Mouse (Mus musculus) ovary, postnatal 14 days (tissue): ENCODE results near the gene Olfr1489.
"Not testable (repeated sequence)": the region's sequence is repeated elsewhere in the genome, so short reads cannot be mapped to it uniquely, and the experiment has no call there.

Experiments used
- DNase-seq: peaks from one replicate; pipeline ENCODE4 v3.0.0; 2022; ENCODE audit warnings: low spot score

Gene Olfr1489

GRCm38 (mm10) chr19:13631321-13631720 is at the start of gene Olfr1489:
Gene Olfr1489 (plus strand): TSS chr19:13631621.
- no peak for DNase-seq

- DNase-seq = no peak
Observed at GRCm38 (mm10) chr19:13583211-13583610, 48.2 kb upstream of the Olfr1489 start, which contains the start of gene Olfr1484. Gene Olfr1484 (plus strand): TSS chr19:13583511.

- not testable (repeated sequence) for DNase-seq
Observed at GRCm38 (mm10) chr19:13617075-13617474, 14.3 kb upstream of the Olfr1489 start, which contains the start of gene Olfr1487. Gene Olfr1487 (plus strand): TSS chr19:13617375.

DNA sequence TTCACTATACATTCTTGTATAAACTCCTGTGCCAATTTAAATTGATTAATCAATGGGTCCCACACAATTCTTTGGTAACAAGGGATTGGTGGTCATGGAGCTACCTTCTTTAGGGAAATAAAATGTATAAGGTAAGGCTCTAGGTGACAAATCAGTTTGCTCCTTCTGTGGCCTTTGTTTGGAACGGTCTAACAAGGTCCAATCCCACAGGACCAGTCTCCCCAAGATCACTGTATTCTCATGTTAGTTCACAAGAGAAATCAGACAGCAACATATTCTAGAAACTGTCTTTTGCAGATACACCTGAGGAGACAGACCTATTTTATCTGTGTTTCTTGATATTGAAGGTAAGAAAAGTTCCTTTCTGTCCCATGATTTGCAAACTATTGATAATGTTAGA is 19.4 kb downstream of the Olfr1489 start, which contains the start of gene Olfr1490:
Gene Olfr1490 (plus strand): TSS at position 301 of the 400 bp plus-strand sequence.
- no peak for DNase-seq
